Mouse (Mus musculus) liver (tissue): ENCODE measurements at regions not wholly inside any gene's neighbourhood (a gene's known extent, or its start where the extent isn't known, plus 50 kb on each side); places are given as distances from the start of the nearest gene placed in this dataset.

Experiments used
- DNase-seq: peaks from one replicate; pipeline ENCODE4 v3.0.0-alpha.2; 2020; ENCODE audit warnings: mixed read lengths

GRCm38 (mm10) chr10:44631584-44631983 lies 103.3 kb upstream of the Prdm1 start:
- no peak for DNase-seq

- DNase-seq = peak; percentile 19
These were observed 102.2 kb upstream of the Prdm1 start for GRCm38 (mm10) chr10:44630485-44630884.

- no peak for DNase-seq
These were observed 100.1 kb upstream of the Prdm1 start for GRCm38 (mm10) chr10:44628387-44628786.

GRCm38 (mm10) chr10:44627431-44627830 lies 99.1 kb upstream of the Prdm1 start:
- no peak for DNase-seq

- no peak for DNase-seq
These were observed 97.2 kb upstream of the Prdm1 start for GRCm38 (mm10) chr10:44625521-44625920.

GRCm38 (mm10) chr10:44615586-44615985 lies 87.3 kb upstream of the Prdm1 start:
- no peak for DNase-seq

- no peak for DNase-seq
These were observed 84.3 kb upstream of the Prdm1 start for GRCm38 (mm10) chr10:44612571-44612970.

- DNase-seq = no peak
These were observed 83.1 kb upstream of the Prdm1 start for GRCm38 (mm10) chr10:44611399-44611798.

- DNase-seq = peak; percentile 19
These were observed 80.9 kb upstream of the Prdm1 start for GRCm38 (mm10) chr10:44609187-44609586.

- no peak for DNase-seq
These were observed 79.1 kb upstream of the Prdm1 start for GRCm38 (mm10) chr10:44607334-44607851.

GRCm38 (mm10) chr10:44604512-44604911 lies 76.2 kb upstream of the Prdm1 start:
- no peak for DNase-seq

- DNase-seq = no peak
These were observed 75.2 kb upstream of the Prdm1 start for GRCm38 (mm10) chr10:44603461-44603860.

- DNase-seq = no peak
These were observed 73.2 kb upstream of the Prdm1 start for GRCm38 (mm10) chr10:44601550-44601949.

GRCm38 (mm10) chr10:44599964-44600334 lies 71.6 kb upstream of the Prdm1 start:
- DNase-seq = no peak

GRCm38 (mm10) chr10:44599331-44599963 lies 71.1 kb upstream of the Prdm1 start:
- DNase-seq = no peak

- DNase-seq = no peak
These were observed 70.3 kb upstream of the Prdm1 start for GRCm38 (mm10) chr10:44598615-44599014.

- no peak for DNase-seq
These were observed 67.6 kb upstream of the Prdm1 start for GRCm38 (mm10) chr10:44595932-44596331.

GRCm38 (mm10) chr10:44589842-44590241 lies 61.5 kb upstream of the Prdm1 start:
- no peak for DNase-seq

GRCm38 (mm10) chr10:44589352-44589751 lies 61.1 kb upstream of the Prdm1 start:
- DNase-seq = no peak

- peak; percentile 21 for DNase-seq
These were observed 54.4 kb upstream of the Prdm1 start for GRCm38 (mm10) chr10:44582736-44583135.
